In the genomic region with DNA sequence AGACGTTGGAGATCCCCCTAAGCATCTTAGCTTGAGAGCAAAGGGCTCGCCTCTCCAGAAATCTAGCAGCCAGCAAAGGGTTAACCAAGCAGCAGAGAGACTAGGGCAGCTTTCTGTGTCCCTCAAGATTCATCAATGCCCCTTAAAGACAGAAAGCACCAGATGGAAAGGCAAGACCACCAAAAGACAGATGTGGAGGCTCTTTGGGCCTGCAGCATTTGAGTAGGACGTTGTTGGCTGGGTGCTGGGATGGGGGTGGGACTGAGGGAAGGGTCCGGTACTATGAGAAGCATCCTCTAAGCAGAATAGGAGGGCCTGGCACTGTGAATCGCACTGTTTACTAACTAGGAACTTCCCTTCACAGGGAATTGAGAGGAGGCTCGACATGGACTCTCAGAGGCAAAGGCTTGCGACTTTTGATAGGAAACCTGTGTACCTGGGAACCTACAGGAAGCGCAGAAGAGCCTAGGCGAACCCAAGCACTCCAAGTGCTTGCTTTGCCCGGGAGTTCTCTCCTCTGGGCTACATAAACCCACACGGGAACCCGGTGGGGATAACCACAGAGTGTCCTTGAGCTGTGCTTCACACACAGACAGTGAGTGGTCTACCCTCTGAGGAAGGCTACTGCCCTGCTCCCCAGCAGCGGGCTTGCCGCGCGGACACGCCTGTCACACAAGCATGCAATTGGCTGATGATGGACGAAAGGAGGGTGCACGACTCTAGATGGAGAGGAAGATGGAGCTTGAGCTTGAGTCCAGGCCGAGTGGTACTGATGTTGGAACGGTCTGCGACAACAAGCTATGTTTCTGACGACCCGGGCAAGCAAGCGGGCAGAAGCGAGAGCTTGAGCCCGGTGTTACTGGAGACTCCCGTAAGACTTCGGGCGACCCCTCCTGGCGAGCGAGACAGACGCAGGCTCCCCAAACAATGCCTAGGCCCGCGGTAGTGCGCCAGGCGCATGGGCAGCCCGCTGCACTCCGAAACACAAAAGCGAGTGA, we compare ENCODE assay signal across 9 mouse cellular contexts. TPM values are rescaled to one million over a fixed set of nuclear protein-coding genes. Genes with fewer than 3 reads are reported as not detected.
DNase-seq lines count a peak whose midpoint lies in the region; ATAC-seq lines count a peak whose summit lies in the region.
"Had no signal": no experiment of that assay in that cellular context is flagged by ENCODE, and none has a peak within 500 bp of the region (broad histone marks: within the 10 kb centered on the region; RNA-seq: fewer than 3 reads in every experiment).

No protein-coding gene starts in this region.

- peak overlapping the region; percentile 86 for H3K4me2 ChIP-seq in intestine, embryonic 14.5 days (ENCODE audit: low read length)

- intact Hi-C loops in gastrocnemius, postnatal 36 days (cut with DNase I): loop anchor here (2.0 to 10.0 kb wide), 2 partner anchors 259 to 477 kb away; no protein-coding TSS in a partner anchor

- peaks cover 17% of the 10 kb centered on the region; the same call in 1 of the 2 replicates for H3K4me1 ChIP-seq in intestine, embryonic 14.5 days (replicated peaks; ENCODE audit: control insufficient read depth, insufficient read depth, low read length)

- DNase-seq in ZHBTc4 (ENCODE audit: low read depth, low spot score): peak; percentile 90
- DNase-seq in embryo, embryonic 11 days: peak; percentile 95
- peak; percentile 66 to 68 for DNase-seq in gastrocnemius, postnatal 36 days
- peak; percentile 93 for DNase-seq in intestine, embryonic 14.5 days (ENCODE audit: low spot score)
- DNase-seq in left cerebral cortex, adult 8-10 months (ENCODE audit: low spot score in 2 of 2): peak; percentile 46 to 58
- DNase-seq in lung, postnatal 4 days: peak; percentile 83 to 84
- peak; percentile 67 for DNase-seq in right cerebral cortex, adult 18-20 months
- peak; percentile 87 for DNase-seq in urinary bladder, postnatal 14 days (ENCODE audit: low spot score)

- 6% methylated on average over 40 of the region's 40 CpGs for WGBS in intestine, embryonic 14.5 days

- no peak overlapping the region for H3K27ac ChIP-seq in intestine, embryonic 14.5 days (ENCODE audit: low read depth)
- H3K27ac ChIP-seq: macrophage had no signal

- H3K9me3 ChIP-seq in intestine, embryonic 14.5 days (ENCODE audit: control insufficient read depth, low read length): no peaks in the 10 kb centered on the region

- peaks cover 36% of the 10 kb centered on the region for H3K27me3 ChIP-seq in intestine, embryonic 14.5 days (replicated peaks; ENCODE audit: control insufficient read depth, insufficient read depth, low read length)

- H3K4me3 ChIP-seq in intestine, embryonic 14.5 days (ENCODE audit: low read depth, low read length): peak overlapping the region; percentile 39

- ATAC-seq in intestine, embryonic 14.5 days (replicated peaks; ENCODE audit: low FRiP score, low TSS enrichment, low read depth): peak; percentile 71

- peak overlapping the region; percentile 21; the same call in 1 of the 2 replicates for H3K9ac ChIP-seq in intestine, embryonic 14.5 days (ENCODE audit: low read length)

- H3K36me3 ChIP-seq in intestine, embryonic 14.5 days (ENCODE audit: control insufficient read depth, insufficient read depth, low read length): no peaks in the 10 kb centered on the region

RNA-seq across cellular contexts. Expression of gene Sfrp2, which starts 2.3 kb away (rescaled TPM):
- total RNA-seq in gastrocnemius, postnatal 36 days (2021): 1 to 10 TPM; 3.7 to 5.4 TPM
- polyA plus RNA-seq in intestine, embryonic 14.5 days (2014; fragmentation: Nextera tagmentation; extraction: Ambion mirVana): 102 and 108 TPM in 2 replicates
- 1 to 10 TPM; 1.2 to 2.0 (median 1.5) TPM for total RNA-seq in left cerebral cortex, adult 8-10 months (2022)
- polyA plus RNA-seq: macrophage had no signal
